Mouse (Mus musculus) bone marrow, adult 2 months (tissue): ENCODE results near the gene Rab30. TPM values are rescaled to one million over a fixed set of nuclear protein-coding genes. Genes with fewer than 3 reads are reported as not detected.

Experiments
- H3K27ac ChIP-seq: fragments of 200-500 bp; 2 replicates; pipeline ENCODE4 v1.5.1; 2012; ENCODE audit warnings: low read depth, mild to moderate bottlenecking, control low read depth, inconsistent platforms, low read length; ENCODE audit not compliant: control insufficient read depth, poor library complexity, insufficient read depth
- H3K4me1 ChIP-seq: fragments of 200-500 bp; 2 replicates; pipeline ENCODE4 v1.6.1; 2011; ENCODE audit warnings: low read length; ENCODE audit not compliant: control insufficient read depth, insufficient read depth
- H3K4me3 ChIP-seq: fragments of 200-500 bp; replicated peaks from 2 replicates; pipeline ENCODE3; 2011; ENCODE audit warnings: mild to moderate bottlenecking, low read depth, low read length, control low read depth; ENCODE audit not compliant: control insufficient read depth
- CTCF ChIP-seq: fragments of 200-500 bp; IDR thresholded peaks from 2 replicates; pipeline ENCODE4 v1.5.1; 2011; ENCODE audit warnings: low read length, control low read depth; ENCODE audit not compliant: control insufficient read depth, insufficient read depth
- POLR2A ChIP-seq: fragments of 200-500 bp; IDR thresholded peaks from 2 replicates; pipeline ENCODE4 v1.6.1; 2011; ENCODE audit warnings: low read depth, mild to moderate bottlenecking, control low read depth, low read length, borderline replicate concordance; ENCODE audit not compliant: control insufficient read depth
- WGBS: fragments of 180-500 bp; shearing (Covaris S2); methylation state at CpG from one replicate; pipeline ENCODE4 v1.1.7; 2018; 5-methylcytosine and 5-hydroxymethylcytosine counted together
- polyA plus RNA-seq: library from polyadenylated mRNA; stranded (reverse); fragments of >200 nt; gene quantifications from 2 replicates; pipeline ENCODE4 v1.2.4, GENCODE M21; 2011; ENCODE audit warnings: low replicate concordance; ENCODE audit not compliant: missing spikeins, insufficient read depth, insufficient read length

Gene Rab30
- polyA plus RNA-seq, 1 experiment = 6.8 TPM

DNA sequence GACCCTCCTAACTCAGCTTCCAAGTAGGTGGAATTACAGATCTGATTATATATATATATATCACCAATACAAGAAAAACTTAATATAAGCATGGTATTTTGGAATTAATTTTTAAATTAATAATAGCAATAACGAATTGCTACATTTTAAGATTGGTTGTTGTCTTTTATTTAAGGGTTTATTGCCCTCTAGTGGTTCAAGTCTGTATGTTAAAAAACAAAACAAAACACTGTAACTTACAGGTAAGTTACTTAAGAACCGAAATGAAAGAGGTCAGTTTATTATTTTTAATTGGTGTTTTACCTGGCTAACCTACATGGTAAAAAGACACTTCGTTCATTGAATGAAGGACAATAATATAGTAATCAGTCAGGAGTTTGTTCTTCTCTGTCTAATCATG is 128.8 kb downstream of the Rab30 start:
- TF ChIP-seq POLR2A (no peak), CTCF (no peak)
- H3K4me3 ChIP-seq = no peak overlapping the region
- no peak overlapping the region for H3K27ac ChIP-seq
- no peaks in the 10 kb centered on the region for H3K4me1 ChIP-seq
- 50% methylated on average over 3 of the region's 3 CpGs for WGBS

DNA sequence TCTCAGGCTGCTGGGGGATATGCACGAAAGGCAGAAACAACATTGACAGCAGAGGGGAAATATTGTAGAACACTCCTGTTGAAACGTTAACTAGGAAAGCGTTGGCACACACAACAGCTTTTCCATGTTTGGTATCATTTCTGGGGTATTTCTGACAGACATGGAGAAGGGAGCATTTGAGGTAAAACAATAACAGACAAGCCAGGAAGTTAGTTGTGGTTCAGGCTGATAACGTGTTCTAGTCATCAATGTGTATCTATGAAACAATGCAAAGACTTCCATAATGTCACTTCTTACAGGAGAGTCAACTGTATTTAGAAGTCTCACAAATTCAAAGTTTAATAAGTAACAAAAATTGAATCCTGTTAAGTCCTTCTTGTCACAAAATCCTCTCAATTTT is 130.2 kb downstream of the Rab30 start:
- Histone ChIP-seq H3K4me3 (no peak overlapping the region), H3K4me1 (no peaks in the 10 kb centered on the region), H3K27ac (no peak overlapping the region)
- no peak for TF ChIP-seq POLR2A
- no peak for TF ChIP-seq CTCF
- WGBS = 63% methylated on average over 4 of the region's 4 CpGs

GRCm38 (mm10) chr7:92874116-92874675 is 132.8 kb downstream of the Rab30 start, which contains the start of the genes Ddias and Prcp:
TSS of gene Ddias (minus strand) at chr7:92874247.
TSS of gene Prcp (plus strand) at chr7:92874470.
- Histone ChIP-seq H3K4me3 (peak within 1 kb of the TSS; percentile 74), H3K4me1 (no peaks in the 10 kb centered on the region; the same call in 1 of the 2 replicates), H3K27ac (peak within 1 kb of the TSS; percentile 91)
- TF ChIP-seq POLR2A = peak; percentile 81; the same call in 1 of the 2 replicates
- peak; percentile 96 for TF ChIP-seq CTCF
- WGBS = under 1% methylated on average over 53 of the region's 53 CpGs

- WGBS = under 1% methylated on average over 29 of the region's 29 CpGs
- Histone ChIP-seq H3K27ac (peak overlapping the region; percentile 91), H3K4me1 (no peaks in the 10 kb centered on the region; the same call in 1 of the 2 replicates), H3K4me3 (peak overlapping the region; percentile 74)
- peak; percentile 93 for TF ChIP-seq POLR2A
- no peak; the same call in 1 of the 2 replicates for TF ChIP-seq CTCF
Observed at GRCm38 (mm10) chr7:92874761-92875408, 133.5 kb downstream of the Rab30 start.

- TF ChIP-seq CTCF (no peak), POLR2A (no peak)
- Histone ChIP-seq H3K27ac (no peak overlapping the region), H3K4me1 (no peaks in the 10 kb centered on the region; the same call in 1 of the 2 replicates), H3K4me3 (no peak overlapping the region)
- WGBS = 11% methylated on average over 3 of the region's 3 CpGs
Observed at GRCm38 (mm10) chr7:92876066-92876465, 134.7 kb downstream of the Rab30 start.

DNA sequence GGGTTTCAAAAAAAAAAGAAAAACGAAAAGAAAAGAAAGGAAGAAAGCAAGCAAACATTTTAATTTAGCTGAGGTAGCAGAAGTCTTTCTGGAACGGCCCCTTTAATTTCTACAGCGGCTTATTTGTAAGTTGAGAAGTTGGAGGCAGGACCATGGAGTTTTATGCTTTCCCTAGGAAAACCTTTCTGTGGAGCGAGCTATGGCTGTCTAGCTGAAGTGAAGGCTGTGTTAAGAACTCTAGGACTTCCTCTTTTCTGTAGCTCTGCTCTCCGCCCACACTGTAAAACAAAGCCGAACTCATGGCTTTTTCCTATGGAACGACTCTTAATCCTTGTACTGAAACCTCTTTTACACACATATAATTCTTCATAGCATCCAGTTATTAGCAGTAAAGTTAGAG is 135.1 kb downstream of the Rab30 start:
- Histone ChIP-seq H3K27ac (no peak overlapping the region), H3K4me1 (no peaks in the 10 kb centered on the region; the same call in 1 of the 2 replicates), H3K4me3 (peak overlapping the region; percentile 36)
- TF ChIP-seq CTCF = no peak
- TF ChIP-seq POLR2A = no peak
- WGBS = 3% methylated on average over 7 of the region's 7 CpGs

GRCm38 (mm10) chr7:92878575-92879285 is 137.3 kb downstream of the Rab30 start:
- Histone ChIP-seq H3K4me3 (no peak overlapping the region), H3K4me1 (peaks cover 2% of the 10 kb centered on the region), H3K27ac (peak overlapping the region; percentile 58; the same call in 1 of the 2 replicates)
- WGBS = 18% methylated on average over 7 of the region's 7 CpGs
- TF ChIP-seq POLR2A (no peak), CTCF (no peak)
